Mouse (Mus musculus) layer of hippocampus, adult 9-11 months (tissue): ENCODE results near the gene Btn2a2.

Experiments
- DNase-seq: peaks from one replicate; pipeline ENCODE4 v3.0.0; 2022

Gene Btn2a2

GRCm38 (mm10) chr13:23445561-23446320 lies 42.9 kb downstream of the Btn2a2 start:
- peak; percentile 87 for DNase-seq

GRCm38 (mm10) chr13:23445156-23445555 lies 43.5 kb downstream of the Btn2a2 start:
- DNase-seq: no peak

GRCm38 (mm10) chr13:23444451-23444850 lies 44.2 kb downstream of the Btn2a2 start:
- DNase-seq: no peak

GRCm38 (mm10) chr13:23439901-23440300 lies 48.8 kb downstream of the Btn2a2 start:
- no peak for DNase-seq

- no peak for DNase-seq
These were observed 50.1 kb downstream of the Btn2a2 start for GRCm38 (mm10) chr13:23438521-23438920.

GRCm38 (mm10) chr13:23437908-23438307 lies 50.7 kb downstream of the Btn2a2 start:
- peak; percentile 85 for DNase-seq

- no peak for DNase-seq
These were observed 51.5 kb downstream of the Btn2a2 start for GRCm38 (mm10) chr13:23436861-23437822.

GRCm38 (mm10) chr13:23436231-23436661 lies 52.4 kb downstream of the Btn2a2 start:
- no peak for DNase-seq

GRCm38 (mm10) chr13:23435676-23436075 lies 53.0 kb downstream of the Btn2a2 start:
- DNase-seq: no peak

- DNase-seq: no peak
These were observed 53.4 kb downstream of the Btn2a2 start for GRCm38 (mm10) chr13:23435241-23435640.

GRCm38 (mm10) chr13:23434426-23434825 lies 54.2 kb downstream of the Btn2a2 start:
- DNase-seq: no peak

- no peak for DNase-seq
These were observed 54.9 kb downstream of the Btn2a2 start for GRCm38 (mm10) chr13:23433801-23434200.

- DNase-seq: no peak
These were observed 55.5 kb downstream of the Btn2a2 start for GRCm38 (mm10) chr13:23433206-23433605.

- peak; percentile 94 for DNase-seq
These were observed 56.0 kb downstream of the Btn2a2 start for GRCm38 (mm10) chr13:23432562-23433201.

GRCm38 (mm10) chr13:23431351-23431771 lies 57.3 kb downstream of the Btn2a2 start:
- DNase-seq: peak; percentile 79

- DNase-seq: peak; percentile 78
These were observed 57.9 kb downstream of the Btn2a2 start for GRCm38 (mm10) chr13:23430734-23431133.

- no peak for DNase-seq
These were observed 58.8 kb downstream of the Btn2a2 start for GRCm38 (mm10) chr13:23429771-23430380.

- DNase-seq: no peak
These were observed 60.3 kb downstream of the Btn2a2 start for GRCm38 (mm10) chr13:23428166-23428993.
